Mouse (Mus musculus) liver, embryonic 14.5 days (tissue): Measurements from ENCODE around the gene Mctp2. TPM values are rescaled to one million over a fixed set of nuclear protein-coding genes. Genes with fewer than 3 reads are reported as not detected.
A peak's percentile ranks its signal among the peaks of the same experiment; 100 is the strongest.

Source experiments
- ATAC-seq: fragments of 200-750 bp; cut with Nextera tagmentation; 2 replicates; pipeline ENCODE4 v1.8.0; 2017; ENCODE audit warnings: moderate number of reproducible peaks, mild to moderate bottlenecking, moderate library complexity; ENCODE audit not compliant: insufficient read depth
- DNase-seq, 3 experiments: peaks; one replicate each; pipeline ENCODE4 v3.0.0-alpha.2; 2012 to 2013; ENCODE audit warnings: low read depth in 3 of 3, low spot score in 3 of 3
- H3K27ac ChIP-seq: fragments of 300-500 bp; sonication (generic); 2 replicates; pipeline ENCODE4 v1.5.1; 2014; ENCODE audit warnings: moderate library complexity, mild to moderate bottlenecking, control low read depth, inconsistent platforms
- H3K27me3 ChIP-seq: fragments of 300-500 bp; sonication (generic); 2 replicates; pipeline ENCODE4 v1.6.1; 2014; ENCODE audit warnings: mild to moderate bottlenecking, low read length, moderate library complexity; ENCODE audit not compliant: control insufficient read depth, insufficient read depth
- H3K36me3 ChIP-seq: fragments of 300-500 bp; sonication (generic); replicated peaks from 2 replicates; pipeline ENCODE4 v1.6.1; 2014; ENCODE audit warnings: low read depth; ENCODE audit not compliant: control insufficient read depth, insufficient read depth
- H3K4me1 ChIP-seq, 2 experiments: fragments of 200-500 bp in 1 of 2; fragments of 300-500 bp in 1 of 2; sonication (generic) in 1 of 2; replicated peaks; 2 replicates each; pipeline ENCODE4 v1.6.1; 2012 to 2014; ENCODE audit warnings: antibody characterized with exemption in 1 of 2, inconsistent platforms in 1 of 2, low read length in 1 of 2; ENCODE audit not compliant: control insufficient read depth in 2 of 2, insufficient read depth in 2 of 2
- H3K4me2 ChIP-seq: fragments of 300-500 bp; sonication (generic); 2 replicates; pipeline ENCODE4 v1.6.1; 2014; ENCODE audit warnings: low read depth, mild to moderate bottlenecking, control low read depth, moderate library complexity
- H3K4me3 ChIP-seq, 2 experiments: fragments of 200-500 bp in 1 of 2; fragments of 300-500 bp in 1 of 2; sonication (generic) in 1 of 2; 2 replicates each; pipeline ENCODE4 v1.5.1; 2012 to 2014; ENCODE audit warnings: low read depth in 2 of 2, low read length in 2 of 2, mild to moderate bottlenecking in 2 of 2, control low read depth in 1 of 2, inconsistent platforms in 1 of 2, moderate library complexity in 1 of 2; ENCODE audit not compliant: insufficient read depth in 1 of 2
- H3K9ac ChIP-seq: fragments of 300-500 bp; sonication (generic); replicated peaks from 2 replicates; pipeline ENCODE4 v1.6.1; 2014; ENCODE audit warnings: mild to moderate bottlenecking, control low read depth, moderate library complexity
- H3K9me3 ChIP-seq: fragments of 300-500 bp; sonication (generic); 2 replicates; pipeline ENCODE4 v1.6.1; 2016; ENCODE audit warnings: low read length, mixed read lengths; ENCODE audit not compliant: control insufficient read depth
- CTCF ChIP-seq: IDR thresholded peaks from 2 replicates; pipeline ENCODE4 v1.5.1; 2016; ENCODE audit warnings: antibody characterized with exemption, low read depth, control low read depth
- EP300 ChIP-seq: IDR thresholded peaks from 2 replicates; pipeline ENCODE4 v1.6.1; 2016; ENCODE audit warnings: antibody characterized with exemption, low read depth
- WGBS: fragments of 180-500 bp; shearing (Covaris S2); extraction: QIAGEN DNeasy Blood & Tissue Kit; methylation state at CpG from one replicate; pipeline ENCODE4 v1.1.7; 2014; ENCODE audit not compliant: insufficient replicate concordance; 5-methylcytosine and 5-hydroxymethylcytosine counted together
- polyA plus RNA-seq, 2 experiments: library from polyadenylated mRNA; depleted of rRNA in 1 of 2; stranded (reverse) in 1 of 2; unstranded in 1 of 2; fragments of >200 nt; fragmentation: Nextera tagmentation in 1 of 2; extraction: Ambion mirVana in 1 of 2; gene quantifications; 2 replicates each; pipeline versions ENCODE4 v1.2.1 to v1.2.3; 2012 to 2014

Gene Mctp2
- polyA plus RNA-seq, 2 experiments = 0.13 to 0.20 TPM

DNA sequence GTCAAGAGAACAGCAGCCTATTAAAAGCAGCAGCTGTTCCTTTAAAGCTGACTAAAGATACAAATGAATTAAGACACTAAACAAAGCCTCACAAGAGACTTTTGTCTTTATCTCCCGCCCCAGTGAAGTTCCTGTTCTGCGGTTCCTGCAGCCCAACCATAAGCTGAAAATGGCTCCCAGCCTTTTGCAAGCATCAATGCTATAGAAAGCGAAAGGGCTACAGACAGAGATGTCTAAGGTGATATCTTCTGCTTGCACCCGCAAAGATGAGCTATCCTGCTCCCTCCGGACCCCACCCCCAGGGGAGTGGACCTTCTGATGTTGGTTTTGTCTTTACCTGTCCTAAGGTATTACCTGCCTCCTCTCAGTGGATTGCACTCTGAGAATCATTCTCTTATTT lies 1.7 kb upstream of the Mctp2 start:
- peaks cover 0 to 3% of the 10 kb centered on the region in 2 experiments; a peak in 2 of 4 replicates for H3K4me1 ChIP-seq
- H3K27ac ChIP-seq = no peak overlapping the region
- no peak overlapping the region for H3K9ac ChIP-seq
- DNase-seq = no peak
- H3K27me3 ChIP-seq = no peaks in the 10 kb centered on the region
- H3K9me3 ChIP-seq = no peaks in the 10 kb centered on the region
- H3K4me2 ChIP-seq = no peak overlapping the region
- ATAC-seq = no peak
- no peak overlapping the region for H3K4me3 ChIP-seq
- WGBS = 17% methylated on average over 5 of the region's 5 CpGs
- TF ChIP-seq EP300 (no peak), CTCF (no peak)
- no peaks in the 10 kb centered on the region for H3K36me3 ChIP-seq

DNA sequence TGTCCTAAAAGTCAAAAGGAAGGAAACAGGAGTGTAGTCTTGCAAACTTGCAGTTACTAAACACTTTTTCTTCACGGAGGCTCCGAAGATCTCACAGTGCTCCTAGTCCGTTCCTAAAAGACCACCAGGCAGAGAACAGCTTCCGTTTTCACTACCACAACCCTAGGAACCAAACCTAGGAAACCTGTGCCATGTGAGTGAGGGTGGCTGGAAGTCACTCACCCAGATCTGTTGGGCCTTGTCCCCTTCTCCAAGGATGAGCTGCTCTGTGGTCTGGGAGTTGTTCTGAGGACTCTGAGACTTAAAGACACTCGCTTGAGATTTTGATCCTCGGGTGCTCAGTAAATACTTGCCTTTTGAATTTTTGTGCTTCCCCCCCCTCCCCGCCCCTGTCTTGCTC lies 439 bp upstream of the Mctp2 start:
- WGBS = 10% methylated on average over 7 of the region's 7 CpGs
- ATAC-seq (no peak), DNase-seq (no peak)
- Histone ChIP-seq H3K9me3 (no peaks in the 10 kb centered on the region), H3K27ac (no peak overlapping the region), H3K4me3 (peak overlapping the region; percentile 44 to 46), H3K36me3 (no peaks in the 10 kb centered on the region), H3K9ac (no peak overlapping the region), H3K4me1 (peaks cover 0 to 3% of the 10 kb centered on the region in 2 experiments; a peak in 2 of 4 replicates), H3K4me2 (peak overlapping the region; percentile 61), H3K27me3 (no peaks in the 10 kb centered on the region)
- TF ChIP-seq EP300 (no peak), CTCF (no peak)

DNA sequence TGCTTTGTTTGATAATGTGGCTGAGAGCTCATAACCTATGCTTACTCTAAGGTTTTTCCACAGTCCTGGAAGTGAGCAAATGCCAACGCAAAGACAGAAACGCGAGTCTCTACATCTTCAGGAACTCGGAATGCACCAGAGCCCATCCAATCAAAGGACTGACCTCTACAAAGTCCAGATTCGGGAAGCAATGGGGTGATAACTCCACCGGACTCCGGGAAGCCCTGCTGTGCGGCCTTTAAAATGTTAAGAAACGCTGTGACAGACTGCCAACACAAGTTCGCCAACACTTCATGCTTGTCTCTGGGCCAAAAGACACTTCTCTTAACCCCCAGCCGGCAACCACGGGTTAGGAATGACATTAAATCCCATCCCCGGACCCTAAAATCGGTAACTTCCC lies 437 bp downstream of the Mctp2 start:
- Histone ChIP-seq H3K36me3 (no peaks in the 10 kb centered on the region), H3K4me1 (peaks cover 0 to 3% of the 10 kb centered on the region in 2 experiments; a peak in 2 of 4 replicates), H3K9me3 (no peaks in the 10 kb centered on the region), H3K27me3 (no peaks in the 10 kb centered on the region), H3K4me3 (peak overlapping the region; percentile 44 to 46), H3K27ac (no peak overlapping the region), H3K9ac (no peak overlapping the region), H3K4me2 (peak overlapping the region; percentile 61)
- ATAC-seq (no peak), DNase-seq (no peak)
- no peak for TF ChIP-seq EP300
- TF ChIP-seq CTCF = no peak
- 3% methylated on average over 14 of the region's 14 CpGs for whole genome bisulfite sequencing

DNA sequence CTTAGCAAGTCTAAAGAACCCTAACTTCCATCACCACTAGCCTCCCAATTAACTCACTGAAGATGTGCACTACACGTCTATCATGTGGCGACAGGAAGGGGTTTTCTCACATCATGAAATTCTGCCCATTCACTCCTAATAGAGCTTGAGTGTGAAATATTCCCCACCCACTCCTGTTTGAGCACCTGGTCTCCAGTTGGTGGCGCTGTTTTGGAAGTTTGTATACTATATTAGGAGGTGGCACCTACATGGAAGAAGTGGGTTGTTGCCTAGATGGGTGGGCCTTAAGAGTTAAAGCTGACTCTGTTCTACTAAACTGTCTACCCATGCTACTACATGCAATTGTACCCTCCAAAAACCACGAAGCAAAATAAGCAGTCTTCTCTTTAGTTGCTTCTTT lies 4.7 kb downstream of the Mctp2 start:
- no peak for DNase-seq
- H3K9me3 ChIP-seq = no peaks in the 10 kb centered on the region
- TF ChIP-seq EP300 = no peak
- no peak for TF ChIP-seq CTCF

DNA sequence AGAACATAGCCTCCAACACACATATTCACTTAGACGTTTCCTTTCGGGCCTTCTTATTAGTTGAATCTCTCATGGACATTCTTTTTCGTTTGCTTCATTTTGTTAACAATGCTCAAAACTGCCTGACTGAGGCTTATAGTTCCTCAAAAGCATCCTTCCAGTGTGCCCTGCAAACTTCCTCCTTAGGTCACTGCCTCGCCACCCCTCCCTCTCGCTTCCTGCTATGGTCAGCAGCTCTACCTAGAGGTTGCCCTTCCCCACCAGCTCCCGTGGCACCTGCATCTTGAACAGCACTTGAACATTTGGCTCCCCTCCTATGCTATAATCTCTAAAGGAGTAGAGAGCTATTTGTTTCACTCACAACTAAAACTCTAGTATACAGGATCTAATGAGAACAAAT lies 6.7 kb downstream of the Mctp2 start:
- Histone ChIP-seq H3K4me3 (no peak overlapping the region), H3K27ac (no peak overlapping the region), H3K9ac (no peak overlapping the region), H3K9me3 (no peaks in the 10 kb centered on the region), H3K27me3 (no peaks in the 10 kb centered on the region), H3K4me2 (no peak overlapping the region), H3K4me1 (no peaks in the 10 kb centered on the region), H3K36me3 (no peaks in the 10 kb centered on the region)
- ATAC-seq (no peak), DNase-seq (no peak)
- WGBS = 19% methylated on average over 6 of the region's 6 CpGs
- TF ChIP-seq CTCF = no peak
- no peak for TF ChIP-seq EP300

More for the DNA sequence above, 4.7 kb downstream of the Mctp2 start:
- H3K4me2 ChIP-seq = no peak overlapping the region
- H3K36me3 ChIP-seq = no peaks in the 10 kb centered on the region
- H3K9ac ChIP-seq = no peak overlapping the region
- peaks cover 0 to under 1% of the 10 kb centered on the region in 2 experiments; a peak in 1 of 4 replicates for H3K4me1 ChIP-seq
- ATAC-seq = no peak
- no peak overlapping the region for H3K27ac ChIP-seq
- H3K4me3 ChIP-seq = no peak overlapping the region
- H3K27me3 ChIP-seq = no peaks in the 10 kb centered on the region
- 56% methylated on average over 4 of the region's 4 CpGs for WGBS
